Mouse (Mus musculus) small intestine, adult 2 months (tissue): ENCODE data around the gene Itprip.
A peak's percentile ranks its signal among the peaks of the same experiment; 100 is the strongest.

Source experiments
- CTCF ChIP-seq: fragments of 200-500 bp; IDR thresholded peaks from 2 replicates; pipeline ENCODE4 v1.5.1; 2012; ENCODE audit warnings: low read depth, mild to moderate bottlenecking, control low read depth, inconsistent platforms, low read length, moderate library complexity, mixed read lengths; ENCODE audit not compliant: insufficient replicate concordance, insufficient read length; ENCODE audit errors: extremely low read depth
- POLR2A ChIP-seq: fragments of 200-500 bp; IDR thresholded peaks from 2 replicates; pipeline ENCODE4 v1.6.1; 2012; ENCODE audit warnings: low read depth, mild to moderate bottlenecking, control low read depth, inconsistent platforms, low read length, moderate library complexity

GRCm38 (mm10) chr19:47900012-47900411, 19.1 kb downstream of the Itprip start:
- TF ChIP-seq CTCF (0 out of 2 replicates have a peak, but pooled peaks have one; percentile 18), POLR2A (no peak)
